Mouse (Mus musculus): ENCODE results near the gene Rarb.

DNA sequence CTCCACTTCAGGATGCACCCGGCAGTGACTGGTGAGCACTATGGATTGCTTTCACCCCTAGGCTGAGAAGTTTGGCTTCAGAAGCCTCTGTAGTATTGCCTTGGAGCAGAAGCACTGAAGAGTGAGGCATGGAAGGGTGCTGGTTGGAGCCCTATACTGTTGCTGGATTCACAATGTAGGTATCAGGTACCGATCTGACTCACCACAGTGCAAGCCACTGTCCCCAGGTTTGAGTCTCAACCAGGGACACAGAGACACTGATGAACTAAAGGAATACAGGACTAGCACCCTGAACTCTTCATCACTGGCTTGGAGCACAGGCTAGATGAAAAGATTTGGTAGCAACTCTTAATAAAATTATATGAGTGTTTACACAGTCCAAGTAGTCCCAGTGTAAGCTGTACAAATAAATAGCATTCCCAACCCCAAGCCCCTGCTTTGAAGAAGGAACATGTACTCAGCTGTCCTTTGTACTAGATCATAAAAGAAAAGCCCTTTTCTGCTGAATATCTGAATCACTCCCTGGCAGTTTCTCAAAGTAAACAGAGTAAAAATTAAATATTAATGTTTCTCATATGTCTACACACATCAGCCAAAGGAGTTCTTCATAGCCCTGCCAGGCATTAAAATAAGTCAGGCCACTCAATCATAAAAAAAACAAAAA is 90.6 kb downstream of the Rarb start:
- TF ChIP-seq CTCF (conservative IDR thresholded peaks at IDR 0.05; ENCODE audit: low read length) (no peak), POU5F1 (IDR thresholded peaks at IDR 0.05; ENCODE audit: borderline replicate concordance, low read length) (no peak)
